Mouse (Mus musculus) embryo, embryonic 11 days (tissue): ENCODE results near the gene Frmpd3.
"Not testable (repeated sequence)": the region's sequence is repeated elsewhere in the genome, so short reads cannot be mapped to it uniquely, and the experiment has no call there.

ENCODE experiments used
- DNase-seq: peaks from one replicate; pipeline ENCODE4 v3.0.0-alpha.2; 2015

Frmpd3 gene

DNA sequence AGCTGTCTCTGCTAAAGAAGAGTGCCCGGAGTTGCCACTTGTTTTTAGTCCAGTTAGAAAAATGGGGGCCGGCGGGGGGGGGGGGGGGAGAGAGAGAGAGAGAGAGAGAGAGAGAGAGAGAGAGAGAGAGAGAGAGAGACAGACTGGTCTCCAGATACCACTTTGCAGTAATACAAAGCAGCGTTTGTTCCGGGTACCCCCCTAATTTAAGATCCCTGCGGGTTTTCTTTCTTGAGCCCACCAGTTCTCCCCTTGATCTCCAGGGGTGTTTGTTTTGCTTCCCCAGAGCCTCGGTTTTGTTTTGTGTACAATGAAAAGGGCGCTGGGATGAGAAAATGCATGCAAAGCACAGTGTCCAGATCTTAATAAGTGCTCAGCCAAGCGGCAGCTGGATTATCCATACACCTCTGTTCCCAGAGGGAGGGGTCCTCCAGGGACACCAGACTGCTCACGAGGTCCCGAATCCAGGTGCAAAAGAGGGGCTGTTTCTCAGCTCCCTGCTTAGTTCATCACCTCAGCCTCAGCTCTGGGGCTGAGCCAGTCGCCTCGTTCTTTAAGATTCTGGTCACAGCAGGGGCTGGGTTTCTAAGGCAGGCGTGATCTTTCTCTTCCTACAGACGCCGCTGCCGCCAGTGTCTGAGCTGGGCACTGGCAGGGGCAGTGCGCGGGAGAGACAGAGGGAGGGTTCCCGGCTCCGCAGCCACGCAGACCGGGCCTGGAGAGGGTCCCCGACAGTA is at the start of gene Frmpd3:
TSS of gene Frmpd3 (plus strand) at position 608 of the 737 bp plus-strand sequence.
- peak; percentile 57 for DNase-seq

DNA sequence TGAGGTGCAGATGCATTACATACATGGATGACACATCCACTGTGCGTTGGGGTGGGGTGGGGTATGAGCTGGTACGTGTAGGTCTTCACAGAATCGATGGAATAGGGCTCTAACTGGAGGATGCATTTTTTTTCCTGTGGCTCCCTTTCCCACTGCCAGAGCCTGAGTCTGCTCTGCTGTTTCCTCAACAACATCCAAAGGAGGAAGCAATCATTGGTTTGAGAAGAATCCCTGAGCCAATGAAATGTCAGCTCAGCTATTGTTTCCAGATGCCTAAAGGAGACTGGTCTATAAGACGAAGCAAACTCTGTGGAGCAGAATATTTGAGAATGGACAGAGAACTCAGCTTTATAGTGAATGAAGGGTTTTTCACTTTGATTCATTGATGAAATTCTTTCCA is 38.3 kb upstream of the Frmpd3 start:
- DNase-seq: peak; percentile 4

DNA sequence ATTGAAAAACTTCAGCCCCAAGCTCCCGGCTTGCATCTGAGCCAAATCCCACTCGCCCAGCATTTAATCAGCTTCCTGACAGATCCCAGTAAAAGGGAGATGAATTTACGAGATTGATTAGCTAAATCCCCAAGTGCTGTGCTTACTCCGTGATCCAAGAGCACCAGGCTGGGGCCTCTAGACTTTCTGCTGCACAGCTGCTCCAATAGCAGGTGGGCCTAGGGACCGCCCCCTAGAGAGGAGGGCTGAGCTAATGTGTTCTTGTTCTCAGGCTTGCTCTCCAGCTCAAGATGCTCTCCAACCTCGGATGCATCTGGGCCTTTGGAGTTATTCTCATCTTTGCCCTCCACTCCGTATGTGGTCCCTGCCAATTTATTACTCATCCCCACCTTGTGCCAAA is 36.4 kb upstream of the Frmpd3 start:
- DNase-seq: peak; percentile 2

DNA sequence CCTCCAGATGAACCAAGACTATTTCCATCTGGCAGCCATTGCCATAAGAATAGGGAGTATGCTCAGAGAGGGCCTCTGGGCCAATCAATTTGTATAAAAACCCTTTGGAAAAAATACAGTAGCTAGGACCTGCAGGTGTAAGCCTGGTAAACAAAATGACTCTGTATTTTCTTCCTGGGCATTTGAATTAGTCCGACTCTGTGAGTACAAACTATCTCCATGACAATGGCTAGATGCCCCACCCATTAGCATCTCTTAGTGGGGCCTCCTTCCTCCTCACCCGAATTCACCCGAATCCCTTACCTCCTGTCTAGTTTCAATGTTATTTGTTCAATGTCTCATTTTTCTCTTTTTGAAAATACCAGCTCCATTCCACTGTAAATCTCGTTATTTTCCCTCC is 24.1 kb upstream of the Frmpd3 start:
- DNase-seq: no peak

DNA sequence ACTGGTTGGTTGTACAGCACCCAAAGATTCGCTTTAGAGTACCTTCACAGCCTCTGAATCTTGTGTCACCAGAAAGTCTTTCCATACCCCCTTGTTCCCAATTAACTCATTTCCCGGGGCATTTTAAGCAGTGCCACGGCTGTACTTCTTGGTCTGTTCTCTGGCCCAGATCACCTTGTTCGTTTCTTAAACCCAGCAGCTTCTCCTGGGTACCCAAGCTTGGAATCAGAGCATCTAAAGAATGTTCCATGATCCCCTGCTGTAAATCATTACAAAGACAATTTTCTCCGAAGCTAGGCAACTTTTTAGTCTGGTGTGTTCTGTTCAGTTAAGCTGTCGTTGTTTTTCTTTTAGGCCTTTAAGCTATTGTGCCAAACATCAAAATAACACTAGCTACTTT is 22.9 kb upstream of the Frmpd3 start:
- no peak for DNase-seq

DNA sequence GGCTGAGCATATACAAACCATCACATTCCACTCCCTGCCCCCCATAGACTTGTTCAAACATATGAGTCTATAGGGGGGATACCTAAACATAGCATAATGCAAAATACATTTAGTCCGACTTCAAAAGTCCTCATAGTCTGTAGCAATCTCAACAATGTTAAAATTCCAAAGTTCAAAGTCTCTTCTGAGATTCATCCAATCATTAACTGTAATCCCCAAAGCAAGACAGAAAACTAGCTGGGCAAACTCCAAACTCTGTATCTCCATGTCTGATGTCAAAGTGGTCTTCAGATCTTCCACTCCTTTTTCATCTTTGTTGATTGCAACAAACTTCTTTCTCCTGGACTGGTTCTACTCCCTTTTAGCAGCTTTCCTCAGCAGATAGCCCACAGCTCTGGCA is 21.4 kb upstream of the Frmpd3 start:
- not testable (repeated sequence) for DNase-seq

DNA sequence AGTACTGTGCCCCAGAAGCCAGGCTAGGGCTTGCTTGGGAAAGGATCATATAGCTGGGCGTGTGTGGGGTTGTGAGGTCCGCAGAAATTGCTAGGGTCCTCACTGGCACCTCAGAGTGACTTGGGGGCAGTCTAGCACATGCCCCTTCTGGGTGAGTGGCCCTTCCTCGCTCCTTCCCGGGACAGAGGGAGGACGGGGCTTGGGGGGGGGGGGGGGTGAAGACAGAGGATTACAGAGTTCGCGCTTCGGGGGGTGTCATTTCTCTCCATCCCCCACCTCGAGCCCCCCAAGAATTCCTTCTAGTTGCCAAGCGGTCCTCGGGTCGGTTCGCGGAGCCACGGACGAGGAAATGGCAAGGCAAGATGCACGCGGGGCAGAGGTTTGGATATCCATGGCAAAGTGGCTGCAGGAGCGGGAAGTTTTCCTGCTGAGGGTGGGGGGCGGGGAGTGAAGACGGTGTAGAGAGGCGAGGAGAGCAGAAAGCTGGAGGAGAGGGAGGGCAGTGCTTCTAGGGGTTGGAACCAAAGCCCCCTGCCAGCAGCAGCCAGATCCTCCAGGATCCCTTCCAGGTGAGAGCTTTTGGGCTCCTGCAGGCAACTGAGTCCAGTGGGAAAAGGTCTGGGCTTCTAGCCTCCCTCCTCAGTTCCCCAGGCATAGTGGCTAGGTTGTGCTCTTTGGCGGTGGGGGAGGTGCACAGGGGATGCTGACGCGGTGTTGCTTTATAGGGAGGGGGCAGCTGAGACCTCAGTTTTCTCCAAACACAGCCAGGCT is 515 bp downstream of the Frmpd3 start:
- DNase-seq: peak; percentile 11

DNA sequence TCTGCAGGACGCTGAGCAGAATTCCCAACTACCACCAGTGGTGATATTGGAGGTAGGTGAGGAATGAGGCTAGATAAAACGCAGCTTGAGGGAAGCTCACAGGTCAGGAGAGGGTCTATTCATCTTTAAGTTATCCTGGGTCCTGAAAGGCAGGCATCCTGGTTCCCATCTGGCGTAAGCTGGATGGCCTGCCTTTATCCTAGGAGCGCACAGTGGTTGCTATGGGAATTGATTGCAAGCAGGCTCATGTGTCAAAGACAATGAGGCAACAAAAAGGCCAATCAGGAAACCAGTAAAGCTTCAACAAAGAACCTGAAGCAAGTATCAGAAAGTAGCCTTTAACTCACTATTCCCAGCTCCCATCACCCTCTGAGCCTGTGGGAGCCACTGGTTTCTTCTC is 33.6 kb downstream of the Frmpd3 start:
- peak; percentile 32 for DNase-seq

DNA sequence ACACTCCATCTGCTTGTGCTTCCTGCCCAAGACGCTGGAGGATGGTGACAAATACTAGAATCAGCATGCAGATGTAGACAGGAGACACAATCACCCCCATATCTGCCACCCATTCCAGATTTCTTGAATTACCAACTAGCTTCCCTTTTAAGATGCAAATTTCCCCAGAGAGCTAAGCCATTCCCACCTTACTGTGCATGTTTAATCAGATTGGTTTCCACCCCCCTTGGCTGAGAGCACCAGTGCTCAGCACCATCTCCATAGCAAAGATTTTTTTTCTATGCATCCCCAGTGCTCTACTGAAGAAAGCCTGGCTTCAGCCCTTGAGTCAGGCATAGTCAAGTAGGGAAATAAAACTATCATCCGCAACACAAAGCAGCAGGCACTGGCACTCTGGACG is 57.9 kb downstream of the Frmpd3 start:
- DNase-seq: no peak

DNA sequence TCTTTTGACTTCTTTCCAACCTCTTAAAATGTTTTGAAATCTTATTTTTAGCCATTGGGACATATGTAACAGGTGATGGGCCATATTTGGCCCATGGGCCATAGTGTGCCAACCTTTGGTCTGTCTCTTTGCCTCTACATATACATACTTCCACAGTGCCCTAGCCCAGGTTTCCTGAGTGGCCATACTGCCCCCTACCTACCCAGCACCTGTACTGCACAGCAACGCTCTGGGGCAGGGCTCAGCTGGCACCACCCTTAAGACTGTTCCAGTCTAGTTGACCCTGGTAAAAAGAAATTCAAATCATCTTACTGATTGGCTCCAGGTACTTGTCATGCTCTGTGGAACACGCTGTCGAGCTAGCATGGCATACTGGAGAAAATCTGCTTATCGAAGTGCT is 60.8 kb downstream of the Frmpd3 start:
- DNase-seq: peak; percentile 14

DNA sequence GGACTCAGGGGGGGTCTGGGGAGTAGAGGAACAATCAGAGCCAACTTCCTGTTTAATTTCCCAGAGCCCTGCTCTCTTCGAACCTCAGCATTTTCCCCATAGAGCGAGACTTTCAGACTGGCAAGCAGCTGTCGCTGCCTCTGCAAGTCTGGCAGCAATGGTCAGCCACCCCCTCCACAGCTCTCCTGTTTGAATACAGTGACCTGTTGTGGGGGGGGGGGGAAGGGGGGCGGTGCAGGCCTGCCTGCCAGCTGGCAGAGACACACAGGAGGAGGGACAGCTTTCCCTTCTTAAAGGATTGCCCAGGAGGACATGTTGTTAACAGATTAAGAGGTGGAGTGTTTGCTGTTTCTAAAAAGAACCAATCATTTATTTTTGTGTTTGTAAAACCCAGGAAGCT is 64.0 kb downstream of the Frmpd3 start:
- DNase-seq: peak; percentile 0

DNA sequence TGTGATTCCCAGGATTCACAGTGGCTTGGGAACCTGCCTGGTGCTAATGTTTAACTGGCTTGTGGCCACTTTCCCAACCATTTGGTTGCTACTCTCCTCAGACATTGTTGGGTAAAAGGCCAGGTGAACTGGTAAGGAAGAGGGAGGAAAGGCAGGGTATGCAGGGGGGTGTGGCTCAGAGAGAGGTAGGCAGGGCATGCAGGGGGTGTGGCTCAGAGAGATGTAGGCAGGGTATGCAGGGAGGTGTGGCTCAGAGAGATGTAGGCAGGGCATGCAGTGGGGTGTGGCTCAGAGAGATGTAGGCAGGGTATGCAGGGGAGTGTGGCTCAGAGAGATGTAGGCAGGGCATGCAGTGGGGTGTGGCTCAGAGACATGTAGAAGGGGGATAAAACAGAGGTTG is 64.4 kb downstream of the Frmpd3 start:
- DNase-seq: peak; percentile 4

DNA sequence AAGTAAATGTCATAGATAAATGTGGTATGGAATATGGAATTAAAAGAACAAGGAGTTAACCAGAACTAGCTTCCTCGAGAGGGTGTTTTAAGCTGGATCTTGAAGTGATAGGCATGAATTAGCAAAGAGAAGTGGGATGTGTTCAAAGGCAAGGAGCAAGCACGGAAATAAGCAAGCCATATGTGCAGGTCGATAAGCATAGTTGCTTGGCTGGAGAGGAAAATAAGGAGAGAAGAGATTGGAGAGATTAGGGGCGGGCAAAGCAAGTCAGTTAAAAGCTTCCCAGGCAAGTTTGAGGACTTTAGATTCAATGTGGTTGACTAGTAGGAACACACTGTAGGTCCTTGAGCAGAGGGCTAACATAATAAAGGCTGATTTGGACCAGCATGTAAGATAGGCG is 65.5 kb downstream of the Frmpd3 start:
- DNase-seq: no peak

DNA sequence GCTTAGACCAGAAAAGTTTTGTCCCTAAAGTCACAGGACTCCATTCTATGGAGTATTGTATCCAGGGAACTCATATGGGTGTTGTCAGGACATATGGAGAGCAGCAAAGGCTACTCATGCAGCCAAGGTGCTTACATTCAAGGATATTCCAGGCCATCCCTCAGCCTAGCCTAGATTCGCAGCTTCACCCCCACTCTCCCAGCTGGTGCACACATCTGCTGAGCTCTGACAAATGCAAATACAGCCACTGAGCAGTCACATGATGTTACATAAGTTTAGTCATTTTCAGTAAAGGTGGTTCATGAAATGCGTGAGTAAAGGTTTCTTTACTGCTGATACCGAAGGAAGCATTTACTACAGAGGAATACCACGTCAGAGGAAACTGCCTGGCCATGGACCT is 76.4 kb downstream of the Frmpd3 start:
- no peak for DNase-seq

DNA sequence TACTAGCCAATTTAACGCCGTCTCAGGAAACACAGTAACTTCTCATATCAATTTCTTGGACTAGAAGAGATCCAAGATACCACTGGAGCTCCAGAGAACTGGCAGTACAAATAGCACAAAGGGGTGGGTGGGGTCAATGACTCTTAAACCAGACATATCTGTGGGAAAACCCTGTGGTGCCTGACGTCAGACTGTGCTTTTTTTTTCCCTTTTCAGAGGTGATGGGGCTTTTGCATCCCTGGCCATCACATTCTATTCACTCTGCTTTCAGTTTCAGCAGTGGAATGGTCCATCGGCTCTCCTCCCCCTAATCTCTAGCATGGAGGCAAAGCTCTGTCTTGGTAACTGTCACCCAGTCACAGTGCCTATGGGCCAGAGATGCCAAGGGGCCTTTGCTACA is 85.1 kb downstream of the Frmpd3 start:
- no peak for DNase-seq

DNA sequence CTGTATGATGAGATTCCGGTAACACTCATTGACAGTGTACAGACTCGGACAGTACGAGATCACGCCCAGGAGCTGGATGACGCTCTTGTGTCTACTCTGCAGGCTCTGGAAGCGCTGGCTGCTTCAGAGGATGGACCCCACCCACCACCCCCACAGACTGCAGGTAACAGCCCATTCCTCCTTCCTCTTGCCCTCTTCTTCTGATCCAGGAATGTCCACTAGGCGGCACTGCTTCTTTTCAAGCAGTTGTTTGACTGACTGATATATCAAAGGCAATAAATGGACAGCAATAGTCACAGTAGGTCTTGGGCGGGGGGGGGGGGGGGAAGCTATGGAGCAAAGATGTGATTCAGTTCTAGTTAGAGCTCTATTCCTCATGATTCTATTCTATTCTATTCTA is 86.2 kb downstream of the Frmpd3 start:
- DNase-seq: no peak

DNA sequence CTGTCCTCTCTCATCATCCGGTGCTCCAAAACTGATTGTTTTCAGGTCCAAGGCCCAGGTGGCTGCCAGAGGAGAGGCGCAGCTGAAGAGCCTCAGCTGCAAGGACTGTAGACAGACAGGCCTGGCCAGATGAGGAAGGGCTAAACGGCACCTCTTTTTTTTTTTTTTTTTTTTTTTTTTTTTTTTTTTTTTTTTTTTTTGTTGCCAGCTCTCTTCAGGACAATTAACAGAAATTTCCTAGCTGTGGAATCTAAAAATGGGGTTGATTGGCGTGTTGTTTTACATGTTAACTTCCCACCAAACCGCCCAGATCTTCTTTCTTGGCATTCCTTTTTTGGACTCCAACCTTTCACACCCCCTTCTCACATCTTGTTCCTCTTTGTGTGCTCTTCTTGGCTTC is 87.9 kb downstream of the Frmpd3 start:
- no peak for DNase-seq

DNA sequence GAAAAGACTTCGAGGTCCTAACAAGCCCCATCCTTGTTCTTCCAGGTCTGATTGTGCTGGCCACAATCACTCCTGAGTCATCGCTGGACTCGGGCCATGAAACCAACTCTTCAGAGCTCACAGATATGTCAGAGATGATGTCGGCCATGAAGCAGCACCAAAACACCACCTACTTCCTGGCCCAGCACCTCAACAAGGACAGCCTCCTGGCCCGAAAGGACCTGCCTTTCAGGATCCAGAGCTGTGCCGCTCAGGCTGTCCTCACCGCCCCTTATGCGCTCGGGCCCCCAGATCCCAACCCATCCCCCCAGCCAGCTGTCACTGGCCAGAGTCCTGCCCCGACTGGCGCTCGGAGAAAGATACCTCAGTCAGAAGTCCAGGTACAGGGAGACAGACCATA is 88.4 kb downstream of the Frmpd3 start:
- DNase-seq: no peak

DNA sequence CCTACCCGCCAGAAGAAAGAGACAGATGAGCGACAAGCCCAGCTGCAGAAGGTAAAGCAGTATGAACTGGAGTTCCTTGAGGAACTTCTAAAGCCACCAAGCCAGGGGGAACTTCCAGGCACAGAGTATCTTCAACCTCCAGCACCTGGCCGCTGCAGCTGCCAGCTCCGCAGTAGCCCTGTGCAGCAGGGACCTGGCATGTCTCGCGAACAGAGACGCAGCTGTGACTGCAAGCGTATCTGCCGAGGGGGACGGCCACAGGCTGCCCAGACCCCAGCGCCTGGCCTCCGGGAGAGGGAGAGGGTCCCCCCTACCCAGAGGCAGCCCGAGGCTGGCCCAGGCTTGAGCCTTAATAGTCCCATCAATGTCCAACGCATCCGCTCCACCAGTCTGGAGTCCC is 89.9 kb downstream of the Frmpd3 start:
- no peak for DNase-seq

DNA sequence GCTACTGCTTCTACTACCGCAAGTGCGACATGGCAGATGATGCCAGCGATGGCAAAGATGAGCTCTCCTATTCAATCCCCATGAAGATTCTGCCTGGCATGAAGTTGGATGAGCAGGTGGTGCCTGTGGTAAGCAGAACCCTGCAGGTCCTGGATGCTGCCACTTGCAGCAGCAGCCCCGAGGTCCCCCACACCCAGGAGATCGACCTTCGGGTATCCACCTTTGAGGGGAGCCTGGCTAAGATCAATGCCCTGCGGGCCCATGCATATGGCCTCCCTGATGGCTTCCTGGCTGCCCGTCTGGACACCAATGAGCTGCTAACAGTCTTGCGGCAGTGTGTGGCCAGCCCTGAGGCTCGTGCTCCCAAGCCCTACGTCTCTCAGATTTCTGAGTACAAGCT is 90.7 kb downstream of the Frmpd3 start:
- no peak for DNase-seq

DNA sequence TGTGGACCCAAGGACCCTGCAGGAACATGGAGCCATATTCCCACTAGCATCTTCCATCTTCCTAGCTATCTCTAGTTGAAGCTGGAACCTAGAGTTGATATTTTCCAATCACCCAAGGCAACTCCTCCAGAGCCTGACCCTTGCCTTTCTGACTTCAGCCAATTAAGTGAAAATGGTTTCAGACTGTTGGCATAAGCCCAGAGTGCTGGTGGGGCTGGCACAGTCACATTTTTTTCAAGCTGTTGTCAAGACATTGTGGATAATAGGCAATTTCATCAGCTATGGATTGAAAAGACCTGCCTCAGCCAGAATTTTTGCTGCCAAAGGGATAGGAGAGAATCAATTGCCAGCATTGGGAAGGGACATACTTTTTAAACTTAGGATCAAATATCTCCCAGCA is 95.8 kb downstream of the Frmpd3 start:
- DNase-seq: no peak

DNA sequence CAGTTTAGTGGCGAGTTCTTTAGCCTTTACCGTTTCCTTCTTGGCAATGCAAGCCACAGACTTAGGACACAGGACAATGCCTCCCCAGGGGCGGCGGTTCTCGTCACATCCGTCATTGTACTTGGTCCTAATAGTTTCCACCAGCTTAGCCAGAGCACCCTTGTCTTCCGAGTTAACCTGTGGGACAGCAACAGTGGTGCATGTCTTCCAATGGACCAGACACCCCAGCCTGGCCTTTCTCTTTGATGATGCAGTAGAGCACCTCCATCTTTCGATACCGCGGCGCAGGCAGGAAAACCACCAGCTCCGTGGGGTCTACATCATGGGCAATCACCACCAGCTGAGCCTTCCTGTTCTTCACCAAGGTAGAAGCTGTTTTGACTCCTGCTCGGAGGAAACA is 103.5 kb downstream of the Frmpd3 start:
- no peak for DNase-seq

DNA sequence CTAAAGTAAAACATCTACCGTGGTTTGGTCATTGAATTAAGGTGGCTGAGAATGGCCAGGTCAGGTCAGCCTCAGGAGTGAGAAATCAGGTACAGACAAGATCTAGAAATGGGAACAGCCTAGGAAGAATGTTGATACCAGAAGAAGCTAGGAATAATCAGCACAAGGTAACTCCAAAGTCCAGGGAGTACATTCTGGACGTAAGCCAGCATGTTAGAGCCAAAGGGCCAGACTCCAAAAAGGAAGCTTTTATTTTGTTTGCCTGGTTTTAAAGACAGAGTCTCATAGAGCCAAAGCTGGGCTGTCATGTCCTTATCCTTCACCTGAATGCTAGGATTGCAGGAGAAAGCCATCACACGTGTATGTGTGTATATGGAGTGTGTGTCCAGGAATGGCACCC is 108.0 kb downstream of the Frmpd3 start:
- DNase-seq: no peak

DNA sequence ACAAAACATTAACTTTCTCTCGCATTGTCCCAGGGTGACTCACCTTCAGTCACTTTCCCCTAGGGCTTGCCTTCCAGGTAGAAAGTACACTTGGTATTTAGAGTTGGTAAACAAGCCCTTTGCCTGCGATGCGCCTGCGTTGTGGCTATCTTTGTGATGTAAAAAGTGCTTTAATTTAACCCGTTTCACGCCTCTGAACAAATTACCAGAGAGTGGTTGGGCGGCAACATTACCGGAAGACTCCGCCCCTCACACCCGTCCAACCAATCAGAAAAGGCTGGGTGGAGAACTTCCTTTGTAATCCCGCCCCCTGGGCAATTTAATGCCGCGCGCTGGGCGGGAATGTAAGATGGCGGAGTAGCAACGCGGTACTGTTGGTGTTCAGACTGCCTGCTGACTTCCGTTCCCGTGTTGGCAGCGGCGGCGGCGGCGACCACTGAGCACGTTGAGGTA is 114.2 kb downstream of the Frmpd3 start, which contains the start of gene Prps1:
TSS of gene Prps1 (plus strand) at position 335 of the 453 bp plus-strand sequence.
- DNase-seq: peak; percentile 92
